Mouse (Mus musculus) myocyte (in vitro differentiated cells): ENCODE measurements around the gene Spo11.

ENCODE experiments used
- E2F4 ChIP-seq: IDR thresholded peaks from one replicate; pipeline ENCODE4 v1.6.1; 2011; ENCODE audit warnings: mild to moderate bottlenecking, control low read depth, moderate library complexity; ENCODE audit not compliant: insufficient read depth
- MAX ChIP-seq: IDR thresholded peaks from one replicate; pipeline ENCODE4 v1.6.1; 2011; ENCODE audit warnings: low read depth, mild to moderate bottlenecking, control low read depth
- MYOD1 ChIP-seq, 3 experiments: IDR thresholded peaks; one replicate each; pipeline ENCODE4 v1.6.1; 2011; ENCODE audit warnings: control low read depth in 2 of 3, low read depth in 2 of 3, mild to moderate bottlenecking in 2 of 3, moderate library complexity in 1 of 3; ENCODE audit not compliant: insufficient read length in 2 of 3, control insufficient read depth in 1 of 3
- POLR2A ChIP-seq: IDR thresholded peaks from one replicate; pipeline ENCODE4 v1.6.1; 2011; ENCODE audit warnings: low read depth, mild to moderate bottlenecking, control low read depth, moderate library complexity; ENCODE audit not compliant: insufficient read length
- POLR2AphosphoS2 ChIP-seq: IDR thresholded peaks from one replicate; pipeline ENCODE4 v1.6.1; 2011; ENCODE audit warnings: low read depth, control low read depth; ENCODE audit not compliant: insufficient read length
- SRF ChIP-seq: IDR thresholded peaks from one replicate; pipeline ENCODE4 v1.6.1; 2011; ENCODE audit warnings: low read depth; ENCODE audit not compliant: control insufficient read depth, insufficient read length
- TCF12 ChIP-seq: IDR thresholded peaks from one replicate; pipeline ENCODE4 v1.6.1; 2011; ENCODE audit warnings: mild to moderate bottlenecking, control low read depth; ENCODE audit not compliant: poor library complexity, insufficient read depth, severe bottlenecking
- USF1 ChIP-seq: IDR thresholded peaks from one replicate; pipeline ENCODE4 v1.6.1; 2011; ENCODE audit warnings: low read depth, mild to moderate bottlenecking, control low read depth, moderate library complexity

GRCm38 (mm10) chr2:172982776-172983561 is 5.5 kb downstream of the Spo11 start:
- TF ChIP-seq TCF12 (no peak), POLR2A (no peak), SRF (no peak), MAX (no peak), POLR2AphosphoS2 (no peak), USF1 (no peak), MYOD1 (IDR thresholded peaks at IDR 0.05; ENCODE audit: control insufficient read depth in 1 of 3, insufficient read length in 2 of 3, low read depth in 2 of 3) (no peak), E2F4 (no peak)
